Mouse (Mus musculus): ENCODE measurements around the gene Calcoco1. TPM values are rescaled to one million over a fixed set of nuclear protein-coding genes. Genes with fewer than 3 reads are reported as not detected.

Calcoco1 gene
- polyA plus RNA-seq, 1 experiment from 2014 or later = 85.7 TPM

- ATAC-seq (replicated peaks; ENCODE audit: extremely low read depth, insufficient read depth, low FRiP score) = no peak
- 3% methylated on average over 14 of the region's 14 CpGs for WGBS
- peaks cover 11% of the 10 kb centered on the region; the same call in 1 of the 2 replicates for H3K4me1 ChIP-seq (ENCODE audit: control insufficient read depth, insufficient read depth, low read length)
- no peaks in the 10 kb centered on the region for H3K36me3 ChIP-seq (ENCODE audit: control insufficient read depth, insufficient read depth)
- H3K9me3 ChIP-seq (replicated peaks; ENCODE audit: control insufficient read depth, low read length) = no peaks in the 10 kb centered on the region
- no peak overlapping the region for H3K4me2 ChIP-seq (ENCODE audit: low read depth, low read length)
- no peak overlapping the region for H3K27ac ChIP-seq (ENCODE audit: low read length)
- H3K9ac ChIP-seq (ENCODE audit: low read length) = no peak overlapping the region
- peaks cover 71% of the 10 kb centered on the region for H3K27me3 ChIP-seq (ENCODE audit: control insufficient read depth, insufficient read depth, low read length)
- H3K4me3 ChIP-seq (ENCODE audit: low read length) = no peak overlapping the region
Observed at GRCm38 (mm10) chr15:102743996-102744395, 22.0 kb upstream of the Calcoco1 start.

DNA sequence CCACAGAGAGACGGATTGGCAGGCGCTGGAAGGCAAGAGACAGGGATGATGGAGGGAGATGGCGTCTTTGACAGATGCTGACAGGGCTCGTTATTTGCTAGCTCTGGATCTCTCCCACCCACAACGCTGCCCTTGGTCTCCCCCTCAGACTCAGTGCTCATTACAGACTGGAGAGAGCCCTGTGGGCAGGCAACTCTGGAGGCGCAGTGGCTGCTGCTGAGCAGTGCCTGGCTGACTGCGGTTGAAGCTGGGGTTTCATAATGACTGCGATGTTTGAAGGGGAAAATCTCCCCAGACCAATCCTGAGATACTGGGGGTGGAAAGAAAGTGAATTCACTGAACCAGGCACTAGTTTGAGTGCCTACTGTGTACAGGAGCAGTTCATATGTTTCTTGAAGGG is 21.2 kb upstream of the Calcoco1 start:
- no peak overlapping the region for H3K9ac ChIP-seq (ENCODE audit: low read length)
- peaks cover 63% of the 10 kb centered on the region for H3K27me3 ChIP-seq (ENCODE audit: control insufficient read depth, insufficient read depth, low read length)
- no peak overlapping the region for H3K4me2 ChIP-seq (ENCODE audit: low read depth, low read length)
- H3K9me3 ChIP-seq (replicated peaks; ENCODE audit: control insufficient read depth, low read length) = no peaks in the 10 kb centered on the region
- ATAC-seq (replicated peaks; ENCODE audit: extremely low read depth, insufficient read depth, low FRiP score) = no peak
- no peak overlapping the region for H3K27ac ChIP-seq (ENCODE audit: low read length)
- H3K36me3 ChIP-seq (ENCODE audit: control insufficient read depth, insufficient read depth) = no peaks in the 10 kb centered on the region
- H3K4me3 ChIP-seq (ENCODE audit: low read length) = no peak overlapping the region
- H3K4me1 ChIP-seq (ENCODE audit: control insufficient read depth, insufficient read depth, low read length) = peaks cover 11% of the 10 kb centered on the region; the same call in 1 of the 2 replicates
- 29% methylated on average over 8 of the region's 8 CpGs for WGBS

GRCm38 (mm10) chr15:102742589-102742988 is 20.6 kb upstream of the Calcoco1 start:
- no peaks in the 10 kb centered on the region for H3K36me3 ChIP-seq (ENCODE audit: control insufficient read depth, insufficient read depth)
- H3K27me3 ChIP-seq (ENCODE audit: control insufficient read depth, insufficient read depth, low read length) = peaks cover 61% of the 10 kb centered on the region
- H3K9me3 ChIP-seq (replicated peaks; ENCODE audit: control insufficient read depth, low read length) = no peaks in the 10 kb centered on the region
- no peak overlapping the region for H3K4me2 ChIP-seq (ENCODE audit: low read depth, low read length)
- no peak overlapping the region for H3K9ac ChIP-seq (ENCODE audit: low read length)
- no peak overlapping the region for H3K27ac ChIP-seq (ENCODE audit: low read length)
- H3K4me3 ChIP-seq (ENCODE audit: low read length) = no peak overlapping the region
- peak; percentile 66; the same call in 1 of the 2 replicates for ATAC-seq (replicated peaks; ENCODE audit: extremely low read depth, insufficient read depth, low FRiP score)
- 1% methylated on average over 10 of the region's 10 CpGs for WGBS
- peaks cover 11% of the 10 kb centered on the region; the same call in 1 of the 2 replicates for H3K4me1 ChIP-seq (ENCODE audit: control insufficient read depth, insufficient read depth, low read length)

GRCm38 (mm10) chr15:102739520-102740297 is 17.7 kb upstream of the Calcoco1 start:
- no peaks in the 10 kb centered on the region for H3K9me3 ChIP-seq (replicated peaks; ENCODE audit: control insufficient read depth, low read length)
- H3K27me3 ChIP-seq (ENCODE audit: control insufficient read depth, insufficient read depth, low read length) = peaks cover 57% of the 10 kb centered on the region
- ATAC-seq (replicated peaks; ENCODE audit: extremely low read depth, insufficient read depth, low FRiP score) = 0 out of 2 replicates have a peak, but pooled peaks have one; percentile 37
- no peak overlapping the region for H3K27ac ChIP-seq (ENCODE audit: low read length)
- 30% methylated on average over 15 of the region's 15 CpGs for WGBS
- no peak overlapping the region for H3K4me3 ChIP-seq (ENCODE audit: low read length)
- H3K4me1 ChIP-seq (ENCODE audit: control insufficient read depth, insufficient read depth, low read length) = peaks cover 5% of the 10 kb centered on the region; the same call in 1 of the 2 replicates
- H3K36me3 ChIP-seq (ENCODE audit: control insufficient read depth, insufficient read depth) = no peaks in the 10 kb centered on the region
- 0 out of 2 replicates have a peak overlapping the region, but pooled peaks have one; percentile 7 for H3K9ac ChIP-seq (ENCODE audit: low read length)
- H3K4me2 ChIP-seq (ENCODE audit: low read depth, low read length) = peak overlapping the region; percentile 34; the same call in 1 of the 2 replicates

DNA sequence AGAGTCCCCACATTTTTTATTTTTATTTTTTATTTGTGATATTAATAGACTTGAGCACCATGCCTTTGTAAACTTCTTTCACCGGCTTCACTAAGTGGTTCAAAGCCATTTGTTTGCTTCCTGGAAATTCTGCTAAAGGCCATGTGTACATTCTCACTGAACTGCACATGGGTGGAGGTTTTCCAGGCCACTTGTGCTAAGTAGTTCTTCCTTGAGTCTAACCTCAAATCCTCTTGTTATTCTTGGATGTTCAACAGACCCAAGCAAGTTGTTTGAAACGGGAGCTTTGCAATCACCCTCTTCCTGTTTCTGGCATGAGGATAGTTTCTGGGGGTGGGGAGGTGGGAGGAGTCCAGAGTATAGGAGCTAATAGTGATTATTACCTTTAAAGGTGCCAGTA is 16.5 kb upstream of the Calcoco1 start:
- Histone ChIP-seq H3K4me3 (ENCODE audit: low read length) (no peak overlapping the region), H3K27me3 (ENCODE audit: control insufficient read depth, insufficient read depth, low read length) (peaks cover 48% of the 10 kb centered on the region), H3K9ac (ENCODE audit: low read length) (no peak overlapping the region), H3K4me2 (ENCODE audit: low read depth, low read length) (no peak overlapping the region), H3K27ac (ENCODE audit: low read length) (no peak overlapping the region), H3K4me1 (ENCODE audit: control insufficient read depth, insufficient read depth, low read length) (peaks cover 3% of the 10 kb centered on the region; the same call in 1 of the 2 replicates), H3K36me3 (ENCODE audit: control insufficient read depth, insufficient read depth) (no peaks in the 10 kb centered on the region), H3K9me3 (replicated peaks; ENCODE audit: control insufficient read depth, low read length) (no peaks in the 10 kb centered on the region)
- WGBS = 41% methylated on average over 2 of the region's 2 CpGs
- ATAC-seq (replicated peaks; ENCODE audit: extremely low read depth, insufficient read depth, low FRiP score) = no peak

GRCm38 (mm10) chr15:102737092-102737491 is 15.1 kb upstream of the Calcoco1 start:
- 86% methylated on average over 19 of the region's 19 CpGs for WGBS
- Histone ChIP-seq H3K27me3 (ENCODE audit: control insufficient read depth, insufficient read depth, low read length) (peaks cover 40% of the 10 kb centered on the region), H3K4me3 (ENCODE audit: low read length) (no peak overlapping the region)

DNA sequence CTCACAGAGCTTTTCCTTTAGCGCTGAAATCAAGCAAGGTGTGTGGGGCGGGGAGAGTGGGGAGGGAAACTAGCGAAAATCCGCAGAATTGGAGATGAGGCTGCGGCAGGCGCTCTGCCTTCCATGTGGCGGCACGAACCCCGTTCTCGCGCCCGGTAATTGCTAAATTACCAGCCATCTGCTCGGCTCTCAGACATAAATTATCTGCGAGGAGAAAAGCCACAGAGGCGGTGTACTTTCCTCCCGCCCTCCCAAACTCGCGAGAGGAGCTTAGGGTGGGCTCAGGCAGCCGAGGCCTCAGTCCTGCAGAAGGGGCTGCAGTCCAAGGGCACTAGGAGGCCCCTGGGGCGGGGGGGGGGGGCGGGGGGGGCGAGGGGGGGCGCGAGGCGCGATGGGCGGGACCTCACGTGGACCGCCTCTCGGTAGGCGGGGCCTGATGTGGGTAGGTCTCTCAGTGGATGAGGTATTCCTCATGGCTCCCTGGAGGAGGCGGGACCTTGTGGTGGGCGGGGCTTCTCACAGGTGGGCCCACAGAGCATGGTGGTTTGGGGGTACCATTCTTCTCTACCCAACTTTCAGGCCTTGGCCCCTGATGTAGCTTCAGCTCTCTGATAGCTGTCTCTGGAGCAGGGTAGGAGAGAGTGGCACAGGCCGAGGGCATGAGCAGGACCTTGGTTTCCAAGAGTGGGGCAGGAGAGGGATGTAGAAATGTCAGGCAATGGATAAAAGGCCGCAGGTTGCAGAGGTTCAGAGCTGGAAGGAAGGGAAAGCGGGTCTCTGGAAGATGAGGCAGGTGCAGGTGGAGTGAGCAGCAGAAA is 14.4 kb upstream of the Calcoco1 start:
- Histone ChIP-seq H3K27me3 (ENCODE audit: control insufficient read depth, insufficient read depth, low read length) (peaks cover 33% of the 10 kb centered on the region), H3K4me1 (ENCODE audit: control insufficient read depth, insufficient read depth, low read length) (peaks cover 3% of the 10 kb centered on the region; the same call in 1 of the 2 replicates), H3K9ac (ENCODE audit: low read length) (no peak overlapping the region), H3K4me2 (ENCODE audit: low read depth, low read length) (peak overlapping the region; percentile 45), H3K9me3 (replicated peaks; ENCODE audit: control insufficient read depth, low read length) (no peaks in the 10 kb centered on the region), H3K4me3 (ENCODE audit: low read length) (0 out of 2 replicates have a peak overlapping the region, but pooled peaks have one; percentile 1), H3K27ac (ENCODE audit: low read length) (no peak overlapping the region), H3K36me3 (ENCODE audit: control insufficient read depth, insufficient read depth) (no peaks in the 10 kb centered on the region)
- no peak for ATAC-seq (replicated peaks; ENCODE audit: extremely low read depth, insufficient read depth, low FRiP score)
- WGBS = 12% methylated on average over 34 of the region's 36 CpGs

More at GRCm38 (mm10) chr15:102737092-102737491, 15.1 kb upstream of the Calcoco1 start:
- Histone ChIP-seq H3K9me3 (replicated peaks; ENCODE audit: control insufficient read depth, low read length) (no peaks in the 10 kb centered on the region), H3K9ac (ENCODE audit: low read length) (no peak overlapping the region), H3K4me1 (ENCODE audit: control insufficient read depth, insufficient read depth, low read length) (peaks cover 3% of the 10 kb centered on the region; the same call in 1 of the 2 replicates), H3K27ac (ENCODE audit: low read length) (no peak overlapping the region), H3K36me3 (ENCODE audit: control insufficient read depth, insufficient read depth) (no peaks in the 10 kb centered on the region), H3K4me2 (ENCODE audit: low read depth, low read length) (no peak overlapping the region)
- no peak for ATAC-seq (replicated peaks; ENCODE audit: extremely low read depth, insufficient read depth, low FRiP score)

DNA sequence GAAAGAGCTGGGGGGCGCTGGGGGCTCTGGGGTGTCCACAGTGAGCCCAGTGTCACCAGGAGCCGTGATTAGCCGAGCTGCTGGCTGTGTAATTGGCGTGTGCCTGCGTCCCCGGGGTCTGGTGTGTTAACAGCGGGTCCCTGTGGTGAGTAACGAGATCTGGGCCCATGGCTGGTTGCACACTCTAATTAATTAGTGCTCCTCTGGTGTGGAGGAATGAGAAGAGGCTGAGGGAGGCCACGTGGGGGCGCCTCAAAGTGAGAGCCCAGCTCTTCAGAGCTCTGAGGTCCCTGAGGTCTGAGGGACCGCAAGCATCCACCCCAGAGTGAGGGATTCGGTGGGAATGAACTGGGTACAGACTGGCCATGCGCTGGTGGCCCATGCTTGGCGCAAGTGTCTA is 13.1 kb upstream of the Calcoco1 start:
- Histone ChIP-seq H3K27ac (ENCODE audit: low read length) (no peak overlapping the region), H3K4me3 (ENCODE audit: low read length) (no peak overlapping the region), H3K27me3 (ENCODE audit: control insufficient read depth, insufficient read depth, low read length) (peaks cover 27% of the 10 kb centered on the region), H3K9me3 (replicated peaks; ENCODE audit: control insufficient read depth, low read length) (no peaks in the 10 kb centered on the region), H3K9ac (ENCODE audit: low read length) (no peak overlapping the region), H3K4me1 (ENCODE audit: control insufficient read depth, insufficient read depth, low read length) (peaks cover 3% of the 10 kb centered on the region; the same call in 1 of the 2 replicates), H3K36me3 (ENCODE audit: control insufficient read depth, insufficient read depth) (no peaks in the 10 kb centered on the region), H3K4me2 (ENCODE audit: low read depth, low read length) (no peak overlapping the region)
- WGBS = 49% methylated on average over 14 of the region's 14 CpGs
- ATAC-seq (replicated peaks; ENCODE audit: extremely low read depth, insufficient read depth, low FRiP score) = no peak

Data from heart, embryonic 16.5 days (tissue).